Mouse (Mus musculus) lung, adult 18-20 months (tissue): ENCODE results near the gene Rfpl4b.
A peak's percentile ranks its signal among the peaks of the same experiment; 100 is the strongest.
"Not testable (repeated sequence)": the region's sequence is repeated elsewhere in the genome, so short reads cannot be mapped to it uniquely, and the experiment has no call there.

ENCODE experiments used
- DNase-seq, 2 experiments: peaks; one replicate each; pipeline ENCODE4 v3.0.0; 2022; ENCODE audit warnings: mixed read lengths in 2 of 2

The Rfpl4b gene

DNA sequence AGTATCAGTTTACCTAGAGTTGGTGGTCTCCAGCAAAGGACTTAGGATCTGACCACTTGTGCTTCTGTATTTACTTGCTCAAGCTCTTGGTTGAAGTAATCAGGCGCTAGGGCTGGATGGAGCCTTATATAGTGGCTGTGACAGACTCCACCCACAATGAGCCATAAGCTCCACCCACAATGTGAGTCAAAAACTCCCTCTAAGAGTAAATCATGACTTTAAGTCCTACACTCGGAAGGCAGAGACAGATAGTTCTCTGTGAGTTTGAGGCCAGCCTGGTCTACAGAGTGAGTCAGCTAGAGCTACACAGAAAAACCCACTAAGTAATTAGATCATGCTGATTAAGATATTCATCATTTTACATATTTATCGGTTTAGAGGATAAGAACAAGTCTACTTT is at the start of gene Rfpl4b:
TSS of gene Rfpl4b (minus strand) at position 101 of the 400 bp plus-strand sequence.
- no peak for DNase-seq

GRCm38 (mm10) chr10:38855186-38855585 is 33.6 kb upstream of the Rfpl4b start:
- DNase-seq = no peak

DNA sequence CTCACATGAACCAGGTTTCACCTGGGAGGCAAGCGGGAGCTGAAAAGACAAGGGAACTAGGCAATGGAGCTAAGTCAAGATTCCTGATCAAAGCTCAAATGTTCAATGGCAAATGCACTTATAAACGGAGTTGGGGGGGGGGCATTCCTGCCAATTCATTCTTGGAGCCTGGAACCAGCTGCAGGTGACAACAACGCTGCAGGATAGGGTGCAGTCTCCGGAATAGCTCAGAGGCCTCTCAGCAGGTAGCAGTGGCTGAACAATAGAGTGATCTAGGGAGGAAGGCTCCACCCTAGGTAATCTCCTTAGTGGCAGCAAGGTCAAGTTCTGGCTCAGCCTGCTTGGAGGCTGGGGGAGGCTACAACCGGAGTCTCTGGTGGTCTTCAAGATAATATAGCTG is 28.4 kb upstream of the Rfpl4b start:
- DNase-seq = not testable (repeated sequence)

GRCm38 (mm10) chr10:38848884-38849499 is 27.4 kb upstream of the Rfpl4b start:
- DNase-seq = peak; percentile 34 to 45

GRCm38 (mm10) chr10:38848231-38848630 is 26.7 kb upstream of the Rfpl4b start:
- no peak for DNase-seq

DNA sequence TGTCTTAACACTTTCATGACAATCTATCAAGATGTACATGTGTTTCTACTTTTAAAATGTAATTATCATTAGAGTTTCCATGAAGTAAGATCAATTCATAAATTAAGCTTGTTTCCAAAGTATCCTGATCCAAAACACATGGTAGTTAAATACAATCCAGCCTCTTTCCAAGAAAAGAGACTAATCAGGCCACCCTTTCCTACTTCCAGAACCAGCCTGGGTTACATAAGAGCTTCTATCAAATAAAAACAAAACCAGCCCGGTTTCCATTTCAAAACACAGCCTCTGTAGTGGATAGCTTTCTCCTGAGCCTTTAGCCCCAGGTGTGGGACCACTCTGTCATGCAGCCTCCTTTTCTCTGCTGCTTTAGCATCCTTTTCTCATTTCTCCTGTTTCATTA is 2.2 kb upstream of the Rfpl4b start:
- no peak for DNase-seq

GRCm38 (mm10) chr10:38806056-38806455 is 15.5 kb downstream of the Rfpl4b start:
- peak in 1 of 2 experiments; percentile 5 for DNase-seq

DNA sequence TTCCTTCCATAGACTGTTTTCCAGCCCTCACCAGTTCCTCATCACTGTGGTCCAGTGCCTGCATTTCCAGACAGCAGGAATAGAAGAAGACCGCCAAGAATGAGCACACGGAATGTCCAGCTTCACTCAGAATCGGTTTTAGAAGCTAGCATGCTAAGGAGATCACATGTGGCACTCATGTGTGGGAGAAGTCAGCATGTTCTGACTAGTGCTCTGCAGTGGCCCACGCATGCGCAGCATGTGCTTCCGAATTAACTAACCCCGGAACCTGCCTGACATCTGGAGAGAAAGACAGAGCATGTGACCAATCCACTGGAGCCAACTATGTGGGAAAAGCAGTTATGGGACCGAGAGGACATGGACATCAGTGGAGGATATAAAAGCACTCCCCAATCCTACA is 17.5 kb downstream of the Rfpl4b start:
- DNase-seq = no peak

- DNase-seq = no peak
Observed at GRCm38 (mm10) chr10:38803304-38803703, 18.3 kb downstream of the Rfpl4b start.

- no peak for DNase-seq
Observed at GRCm38 (mm10) chr10:38788612-38789011, 33.0 kb downstream of the Rfpl4b start.
